Mouse (Mus musculus): ENCODE measurements around the gene Gm9945.

- TF ChIP-seq CTCF (IDR thresholded peaks at IDR 0.05; ENCODE audit: borderline replicate concordance, control insufficient read depth, extremely low read depth, insufficient read depth, low read length, poor library complexity): no peak
- TF ChIP-seq POLR2A (IDR thresholded peaks at IDR 0.05; ENCODE audit: control insufficient read depth, extremely low read depth, insufficient read depth, low read length, poor library complexity): no peak
Measured at GRCm38 (mm10) chr11:53493243-53493955, 13.4 kb downstream of the Gm9945 start.

Data from thymus, adult 2 months (tissue).